Mouse (Mus musculus) hindbrain, postnatal 0 days (tissue): ENCODE measurements around the gene Fcgr3. TPM values are rescaled to one million over a fixed set of nuclear protein-coding genes. Genes with fewer than 3 reads are reported as not detected.
"Not testable (repeated sequence)": the region's sequence is repeated elsewhere in the genome, so short reads cannot be mapped to it uniquely, and the experiment has no call there.

ENCODE experiments used
- ATAC-seq: fragments of 200-750 bp; cut with Nextera tagmentation; 2 replicates; pipeline ENCODE4 v1.8.0; 2017; ENCODE audit warnings: mild to moderate bottlenecking, moderate TSS enrichment, moderate library complexity
- DNase-seq: peaks from one replicate; pipeline ENCODE4 v3.0.0-alpha.2; 2015; ENCODE audit warnings: low spot score
- H3K27ac ChIP-seq: fragments of 300-500 bp; sonication (generic); 2 replicates; pipeline ENCODE4 v1.5.1; 2014; ENCODE audit warnings: mild to moderate bottlenecking
- H3K27me3 ChIP-seq: fragments of 300-500 bp; sonication (generic); 2 replicates; pipeline ENCODE4 v1.6.1; 2014; ENCODE audit warnings: low read length, mixed read lengths; ENCODE audit not compliant: insufficient read depth
- H3K36me3 ChIP-seq: fragments of 300-500 bp; sonication (generic); 2 replicates; pipeline ENCODE4 v1.6.1; 2014; ENCODE audit warnings: low read length, mixed read lengths; ENCODE audit not compliant: insufficient read depth
- H3K4me1 ChIP-seq: fragments of 300-500 bp; sonication (generic); 2 replicates; pipeline ENCODE4 v1.6.1; 2014; ENCODE audit warnings: antibody characterized with exemption, low read length, mixed read lengths; ENCODE audit not compliant: insufficient read depth
- H3K4me2 ChIP-seq: fragments of 300-500 bp; sonication (generic); 2 replicates; pipeline ENCODE4 v1.6.1; 2014; ENCODE audit warnings: low read depth, mild to moderate bottlenecking, low read length, moderate library complexity, mixed read lengths
- H3K4me3 ChIP-seq: fragments of 300-500 bp; sonication (generic); 2 replicates; pipeline ENCODE4 v1.5.1; 2014; ENCODE audit warnings: low read length
- H3K9ac ChIP-seq: fragments of 300-500 bp; sonication (generic); replicated peaks from 2 replicates; pipeline ENCODE4 v1.6.1; 2014; ENCODE audit warnings: mild to moderate bottlenecking, low read length, moderate library complexity, mixed read lengths
- H3K9me3 ChIP-seq: fragments of 300-500 bp; sonication (generic); 2 replicates; pipeline ENCODE4 v1.6.1; 2016; ENCODE audit warnings: low read length, mixed read lengths
- WGBS: fragments of 180-500 bp; shearing (Covaris S2); extraction: QIAGEN DNeasy Blood & Tissue Kit; methylation state at CpG from one replicate; pipeline ENCODE4 v1.1.7; 2014; 5-methylcytosine and 5-hydroxymethylcytosine counted together
- polyA plus RNA-seq: library from polyadenylated mRNA; unstranded; fragments of >200 nt; fragmentation: Nextera tagmentation; extraction: Ambion mirVana; gene quantifications from 2 replicates; pipeline ENCODE4 v1.2.1, GENCODE M21; 2015
- total RNA-seq: library from RNA; depleted of rRNA; stranded (reverse); fragments of >200 nt; gene quantifications from 2 replicates; pipeline ENCODE4 v1.2.3, GENCODE M21; 2014

Fcgr3 gene
- total and polyA plus RNA-seq, 2 experiments from 2014 or later, result 15.5 to 15.9 TPM

DNA sequence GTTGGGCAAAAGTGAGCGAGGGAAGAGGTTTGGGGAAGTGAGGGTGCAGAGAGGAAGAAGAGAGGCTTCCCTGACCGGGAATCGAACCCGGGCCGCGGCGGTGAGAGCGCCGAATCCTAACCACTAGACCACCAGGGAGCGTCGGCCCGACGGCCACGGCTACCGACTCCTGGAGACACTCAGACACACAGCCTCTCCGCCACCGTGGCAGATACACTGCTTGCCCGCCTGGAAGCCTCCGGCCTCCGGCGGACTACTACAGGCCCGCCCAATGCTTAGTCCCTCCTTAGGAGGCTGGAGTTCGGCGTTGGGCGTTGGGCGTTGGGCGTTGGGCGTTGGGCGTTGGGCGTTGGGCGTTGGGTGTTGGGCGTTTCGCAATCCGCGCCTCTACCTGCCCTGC lies 7.0 kb upstream of the Fcgr3 start:
- not testable (repeated sequence) for DNase-seq, H3K36me3 ChIP-seq, H3K4me3 ChIP-seq, H3K4me2 ChIP-seq, H3K4me1 ChIP-seq, H3K27ac ChIP-seq, H3K9me3 ChIP-seq, H3K9ac ChIP-seq
- no CpG with 5 or more reads among the region's 35 CpGs for WGBS
- ATAC-seq, result peak; percentile 46
- peaks cover 12% of the 10 kb centered on the region for H3K27me3 ChIP-seq

- WGBS, result 23% methylated on average over 11 of the region's 16 CpGs
- not testable (repeated sequence) for H3K27ac ChIP-seq, H3K9ac ChIP-seq
Measured at GRCm38 (mm10) chr1:171070879-171071278, 6.1 kb upstream of the Fcgr3 start.

GRCm38 (mm10) chr1:171069508-171069907 lies 4.8 kb upstream of the Fcgr3 start:
- not testable (repeated sequence) for H3K36me3 ChIP-seq, H3K4me3 ChIP-seq, H3K4me2 ChIP-seq, H3K27ac ChIP-seq, DNase-seq, ATAC-seq, H3K9me3 ChIP-seq, H3K9ac ChIP-seq, H3K4me1 ChIP-seq
- H3K27me3 ChIP-seq, result peaks cover 13% of the 10 kb centered on the region
- 66% methylated on average over 3 of the region's 3 CpGs for WGBS

More at GRCm38 (mm10) chr1:171070879-171071278, 6.1 kb upstream of the Fcgr3 start:
- not testable (repeated sequence) for H3K9me3 ChIP-seq, DNase-seq, ATAC-seq, H3K36me3 ChIP-seq, H3K4me1 ChIP-seq
- Histone ChIP-seq H3K4me2 (0 out of 2 replicates have a peak overlapping the region, but pooled peaks have one; percentile 29), H3K4me3 (peak overlapping the region; percentile 15; the same call in 1 of the 2 replicates), H3K27me3 (peaks cover 12% of the 10 kb centered on the region)

DNA sequence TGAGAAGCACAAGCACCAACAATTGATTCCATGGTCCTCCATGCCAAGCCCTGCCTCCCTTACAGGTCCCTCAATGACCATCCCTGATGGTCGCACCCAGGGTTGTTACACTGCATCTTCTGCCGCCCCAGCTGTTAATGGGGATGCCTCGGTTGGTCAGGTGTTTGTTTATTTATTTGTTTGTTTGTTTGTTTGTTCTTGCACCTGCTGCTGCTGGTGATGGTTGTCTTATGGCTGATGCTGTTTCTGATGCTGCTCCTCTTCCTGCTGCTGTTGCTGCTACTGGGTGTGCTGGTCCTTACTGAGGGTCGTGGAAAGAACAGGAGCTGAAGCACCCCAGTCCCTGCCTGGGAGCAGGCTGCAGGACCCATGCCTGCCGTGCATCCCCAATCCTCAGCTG lies 3.2 kb upstream of the Fcgr3 start:
- not testable (repeated sequence) for H3K9me3 ChIP-seq, H3K27ac ChIP-seq, H3K4me2 ChIP-seq, ATAC-seq, H3K4me1 ChIP-seq, H3K9ac ChIP-seq, H3K4me3 ChIP-seq, DNase-seq, H3K36me3 ChIP-seq
- peaks cover 24% of the 10 kb centered on the region for H3K27me3 ChIP-seq
- 47% methylated on average over 5 of the region's 5 CpGs for WGBS

DNA sequence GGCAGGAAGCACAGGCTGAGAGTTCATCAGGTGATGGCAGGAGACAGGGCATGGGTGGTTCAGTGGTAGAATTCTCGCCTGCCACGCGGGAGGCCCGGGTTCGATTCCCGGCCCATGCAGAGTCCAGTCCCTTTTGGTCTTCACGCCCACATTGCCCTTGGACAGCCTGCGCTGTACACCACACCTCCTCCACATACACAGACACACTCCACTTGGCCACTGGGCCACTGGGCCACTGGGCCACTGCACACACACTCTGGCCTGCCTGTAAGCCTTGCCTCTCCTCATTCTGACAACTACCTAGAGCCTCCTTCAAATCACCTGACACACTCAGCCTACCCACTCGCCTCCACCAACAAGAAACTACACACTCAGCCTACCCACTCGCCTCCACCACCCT lies 1.8 kb upstream of the Fcgr3 start:
- not testable (repeated sequence) for H3K9ac ChIP-seq, H3K4me3 ChIP-seq, DNase-seq, H3K4me2 ChIP-seq, H3K27ac ChIP-seq, H3K36me3 ChIP-seq, H3K4me1 ChIP-seq, H3K9me3 ChIP-seq
- 37% methylated on average over 2 of the region's 10 CpGs for WGBS
- H3K27me3 ChIP-seq, result peaks cover 26% of the 10 kb centered on the region
- ATAC-seq, result peak; percentile 13

GRCm38 (mm10) chr1:171065768-171066167 lies 1.0 kb upstream of the Fcgr3 start:
- not testable (repeated sequence) for H3K4me1 ChIP-seq, H3K9me3 ChIP-seq, H3K27ac ChIP-seq, H3K9ac ChIP-seq, DNase-seq, H3K36me3 ChIP-seq
- ATAC-seq, result peak; percentile 13
- H3K27me3 ChIP-seq, result peaks cover 26% of the 10 kb centered on the region
- WGBS, result 7% methylated on average over 25 of the region's 45 CpGs
- peak overlapping the region; percentile 28 for H3K4me3 ChIP-seq
- peak overlapping the region; percentile 33; the same call in 1 of the 2 replicates for H3K4me2 ChIP-seq

GRCm38 (mm10) chr1:171065243-171065587 lies 480 bp upstream of the Fcgr3 start:
- ATAC-seq, result peak; percentile 43

GRCm38 (mm10) chr1:171063569-171064490 lies 905 bp downstream of the Fcgr3 start:
- Histone ChIP-seq H3K4me3 (peak overlapping the region; percentile 22), H3K27me3 (peaks cover 18% of the 10 kb centered on the region), H3K4me2 (peak overlapping the region; percentile 40)
- WGBS, result 9% methylated on average over 36 of the region's 61 CpGs
- H3K36me3 ChIP-seq, H3K9ac ChIP-seq, H3K4me1 ChIP-seq, H3K9me3 ChIP-seq, DNase-seq, H3K27ac ChIP-seq: not testable (repeated sequence)
- ATAC-seq, result peak; percentile 80

More at GRCm38 (mm10) chr1:171065243-171065587, 480 bp upstream of the Fcgr3 start:
- not testable (repeated sequence) for DNase-seq, H3K9ac ChIP-seq, H3K9me3 ChIP-seq, H3K36me3 ChIP-seq, H3K4me1 ChIP-seq, H3K27ac ChIP-seq
- H3K27me3 ChIP-seq, result peaks cover 26% of the 10 kb centered on the region
- WGBS, result 1% methylated on average over 16 of the region's 35 CpGs
- H3K4me2 ChIP-seq, result peak overlapping the region; percentile 31; the same call in 1 of the 2 replicates
- H3K4me3 ChIP-seq, result peak overlapping the region; percentile 21
